Mouse (Mus musculus) testis, postnatal 10 days (tissue): ENCODE results near the gene Ncoa6.
"Not testable (repeated sequence)": the region's sequence is repeated elsewhere in the genome, so short reads cannot be mapped to it uniquely, and the experiment has no call there.

ENCODE experiments used
- DNase-seq: peaks from one replicate; pipeline ENCODE4 v3.0.0; 2021; ENCODE audit warnings: low spot score

Gene Ncoa6

GRCm38 (mm10) chr2:155473570-155474088, at the start of gene Ncoa6:
Ncoa6 (minus strand) TSS chr2:155473894.
- DNase-seq = peak; percentile 84

- DNase-seq = no peak
Measured at GRCm38 (mm10) chr2:155518531-155519270, 45.0 kb upstream of the Ncoa6 start.

- peak; percentile 100 for DNase-seq
Measured at GRCm38 (mm10) chr2:155517455-155518423, 44.0 kb upstream of the Ncoa6 start, which contains the start of the genes Acss2 and Ggt7. Acss2 (plus strand) TSS chr2:155517948. Ggt7 (minus strand) TSS chr2:155518237.

GRCm38 (mm10) chr2:155515941-155516340, 42.2 kb upstream of the Ncoa6 start:
- DNase-seq = peak; percentile 71

GRCm38 (mm10) chr2:155514666-155515065, 41.0 kb upstream of the Ncoa6 start:
- DNase-seq = peak; percentile 79

GRCm38 (mm10) chr2:155513543-155513942, 39.8 kb upstream of the Ncoa6 start:
- no peak for DNase-seq

- DNase-seq = peak; percentile 65
Measured at GRCm38 (mm10) chr2:155512479-155512878, 38.8 kb upstream of the Ncoa6 start.

GRCm38 (mm10) chr2:155507721-155508470, 34.2 kb upstream of the Ncoa6 start:
- no peak for DNase-seq

GRCm38 (mm10) chr2:155505811-155506210, 32.1 kb upstream of the Ncoa6 start:
- no peak for DNase-seq

GRCm38 (mm10) chr2:155504440-155505355, 31.0 kb upstream of the Ncoa6 start:
- no peak for DNase-seq

- peak; percentile 44 for DNase-seq
Measured at GRCm38 (mm10) chr2:155502596-155502995, 28.9 kb upstream of the Ncoa6 start.

- DNase-seq = no peak
Measured at GRCm38 (mm10) chr2:155490998-155491397, 17.3 kb upstream of the Ncoa6 start.

- DNase-seq = peak; percentile 79
Measured at GRCm38 (mm10) chr2:155482021-155482420, 8.3 kb upstream of the Ncoa6 start.

GRCm38 (mm10) chr2:155472671-155473569, 774 bp downstream of the Ncoa6 start:
- DNase-seq = peak; percentile 70

GRCm38 (mm10) chr2:155466861-155467260, 6.8 kb downstream of the Ncoa6 start:
- DNase-seq = no peak

GRCm38 (mm10) chr2:155453591-155453990, 20.1 kb downstream of the Ncoa6 start:
- DNase-seq = no peak

GRCm38 (mm10) chr2:155451256-155451655, 22.4 kb downstream of the Ncoa6 start:
- DNase-seq = no peak

- not testable (repeated sequence) for DNase-seq
Measured at GRCm38 (mm10) chr2:155447906-155448305, 25.8 kb downstream of the Ncoa6 start.

- no peak for DNase-seq
Measured at GRCm38 (mm10) chr2:155443446-155443845, 30.2 kb downstream of the Ncoa6 start.

GRCm38 (mm10) chr2:155442916-155443315, 30.8 kb downstream of the Ncoa6 start:
- DNase-seq = no peak
